Mouse (Mus musculus) thymus, adult 2 months (tissue): Measurements from ENCODE around the gene Tmprss9.

Experiments
- CTCF ChIP-seq: fragments of 200-500 bp; IDR thresholded peaks from 2 replicates; pipeline ENCODE4 v1.5.1; 2012; ENCODE audit warnings: mild to moderate bottlenecking, control low read depth, low read length, moderate library complexity, borderline replicate concordance; ENCODE audit not compliant: control insufficient read depth, poor library complexity, insufficient read depth; ENCODE audit errors: extremely low read depth
- POLR2A ChIP-seq: fragments of 200-500 bp; IDR thresholded peaks from 2 replicates; pipeline ENCODE4 v1.6.1; 2012; ENCODE audit warnings: mild to moderate bottlenecking, low read length, control low read depth, moderate library complexity; ENCODE audit not compliant: control insufficient read depth, poor library complexity, insufficient read depth; ENCODE audit errors: extremely low read depth

GRCm38 (mm10) chr10:80835617-80836016 is 36.0 kb upstream of the Tmprss9 start:
- no peak for TF ChIP-seq CTCF
- no peak for TF ChIP-seq POLR2A
